Mouse (Mus musculus): Measurements from ENCODE around the gene Zkscan2. TPM values are rescaled to one million over a fixed set of nuclear protein-coding genes. Genes with fewer than 3 reads are reported as not detected.

The Zkscan2 gene
- total RNA-seq, 2 experiments from 2014 or later: 18.9 to 22.4 TPM

- intact Hi-C loops (cut with DNase I): loop anchor here (5.0 kb wide), 1 partner anchor 46 kb away; no protein-coding TSS in a partner anchor
- no peak overlapping the region for H3K27ac ChIP-seq
- DNase-seq (ENCODE audit: extremely low spot score in 1 of 2, low spot score in 2 of 2): no peak
- no peak overlapping the region for H3K4me3 ChIP-seq
- no peak for TF ChIP-seq CTCF (IDR thresholded peaks at IDR 0.05)
These were observed 36.7 kb downstream of the Zkscan2 start for GRCm38 (mm10) chr7:123463569-123463968.

GRCm38 (mm10) chr7:123462070-123462501 lies 38.2 kb downstream of the Zkscan2 start, which contains the start of gene Aqp8:
TSS of gene Aqp8 (plus strand) at chr7:123462291.
- TF ChIP-seq CTCF (IDR thresholded peaks at IDR 0.05): no peak
- no peak for DNase-seq (ENCODE audit: extremely low spot score in 1 of 2, low spot score in 2 of 2)
- intact Hi-C loops (cut with DNase I): loop anchor here (5.0 kb wide), 1 partner anchor 45 kb away; no protein-coding TSS in a partner anchor
- no peak within 1 kb of the TSS for H3K4me3 ChIP-seq
- H3K27ac ChIP-seq: no peak within 1 kb of the TSS

- TF ChIP-seq CTCF (IDR thresholded peaks at IDR 0.05): no peak
- intact Hi-C loops (cut with DNase I): loop anchor here (5.0 kb wide), 1 partner anchor 44 kb away; no protein-coding TSS in a partner anchor
- Histone ChIP-seq H3K27ac (no peak overlapping the region), H3K4me3 (no peak overlapping the region)
- DNase-seq (ENCODE audit: extremely low spot score in 1 of 2, low spot score in 2 of 2): no peak
These were observed 38.9 kb downstream of the Zkscan2 start for GRCm38 (mm10) chr7:123461316-123461715.

- intact Hi-C loops (cut with DNase I): no loop called here
- H3K27ac ChIP-seq: no peak overlapping the region
- no peak for TF ChIP-seq CTCF (IDR thresholded peaks at IDR 0.05)
- no peak for DNase-seq (ENCODE audit: extremely low spot score in 1 of 2, low spot score in 2 of 2)
- no peak overlapping the region for H3K4me3 ChIP-seq
These were observed 41.0 kb downstream of the Zkscan2 start for GRCm38 (mm10) chr7:123459247-123459646.

GRCm38 (mm10) chr7:123458309-123458708 lies 41.9 kb downstream of the Zkscan2 start:
- H3K27ac ChIP-seq: no peak overlapping the region
- intact Hi-C loops (cut with DNase I): no loop called here
- no peak for TF ChIP-seq CTCF (IDR thresholded peaks at IDR 0.05)
- H3K4me3 ChIP-seq: no peak overlapping the region
- DNase-seq (ENCODE audit: extremely low spot score in 1 of 2, low spot score in 2 of 2): no peak

- DNase-seq (ENCODE audit: extremely low spot score in 1 of 2, low spot score in 2 of 2): no peak
- H3K27ac ChIP-seq: no peak overlapping the region
- TF ChIP-seq CTCF (IDR thresholded peaks at IDR 0.05): no peak
- intact Hi-C loops (cut with DNase I): no loop called here
- H3K4me3 ChIP-seq: no peak overlapping the region
These were observed 45.2 kb downstream of the Zkscan2 start for GRCm38 (mm10) chr7:123455088-123455487.

GRCm38 (mm10) chr7:123453066-123453465 lies 47.2 kb downstream of the Zkscan2 start:
- DNase-seq (ENCODE audit: extremely low spot score in 1 of 2, low spot score in 2 of 2): no peak
- no peak for TF ChIP-seq CTCF (IDR thresholded peaks at IDR 0.05)
- intact Hi-C loops (cut with DNase I): no loop called here
- Histone ChIP-seq H3K27ac (no peak overlapping the region), H3K4me3 (no peak overlapping the region)

- no peak for DNase-seq (ENCODE audit: extremely low spot score in 1 of 2, low spot score in 2 of 2)
- intact Hi-C loops (cut with DNase I): no loop called here
- H3K27ac ChIP-seq: no peak overlapping the region
- TF ChIP-seq CTCF (IDR thresholded peaks at IDR 0.05): no peak
- no peak overlapping the region for H3K4me3 ChIP-seq
These were observed 47.7 kb downstream of the Zkscan2 start for GRCm38 (mm10) chr7:123452551-123452950.

- no peak for TF ChIP-seq CTCF (IDR thresholded peaks at IDR 0.05)
- intact Hi-C loops (cut with DNase I): no loop called here
- no peak for DNase-seq (ENCODE audit: extremely low spot score in 1 of 2, low spot score in 2 of 2)
- H3K27ac ChIP-seq: no peak overlapping the region
- no peak overlapping the region for H3K4me3 ChIP-seq
These were observed 49.7 kb downstream of the Zkscan2 start for GRCm38 (mm10) chr7:123450515-123450914.

- Histone ChIP-seq H3K27ac (no peak overlapping the region), H3K4me3 (no peak overlapping the region)
- no peak for TF ChIP-seq CTCF (IDR thresholded peaks at IDR 0.05)
- no peak for DNase-seq (ENCODE audit: extremely low spot score in 1 of 2, low spot score in 2 of 2)
- intact Hi-C loops (cut with DNase I): no loop called here
These were observed 50.6 kb downstream of the Zkscan2 start for GRCm38 (mm10) chr7:123449676-123450075.

GRCm38 (mm10) chr7:123448794-123449193 lies 51.5 kb downstream of the Zkscan2 start:
- TF ChIP-seq CTCF (IDR thresholded peaks at IDR 0.05): no peak
- no peak overlapping the region for H3K4me3 ChIP-seq
- H3K27ac ChIP-seq: no peak overlapping the region
- no peak for DNase-seq (ENCODE audit: extremely low spot score in 1 of 2, low spot score in 2 of 2)
- intact Hi-C loops (cut with DNase I): no loop called here

- H3K4me3 ChIP-seq: no peak overlapping the region
- no peak for DNase-seq (ENCODE audit: extremely low spot score in 1 of 2, low spot score in 2 of 2)
- no peak overlapping the region for H3K27ac ChIP-seq
- no peak for TF ChIP-seq CTCF (IDR thresholded peaks at IDR 0.05)
- intact Hi-C loops (cut with DNase I): no loop called here
These were observed 58.2 kb downstream of the Zkscan2 start for GRCm38 (mm10) chr7:123442079-123442478.

- Histone ChIP-seq H3K27ac (no peak overlapping the region), H3K4me3 (no peak overlapping the region)
- intact Hi-C loops (cut with DNase I): no loop called here
- no peak for TF ChIP-seq CTCF (IDR thresholded peaks at IDR 0.05)
- DNase-seq (ENCODE audit: extremely low spot score in 1 of 2, low spot score in 2 of 2): no peak
These were observed 69.0 kb downstream of the Zkscan2 start for GRCm38 (mm10) chr7:123431206-123431605.

Measured in left cerebral cortex, adult 2 months (tissue).